Mouse (Mus musculus) embryonic facial prominence, embryonic 13.5 days (tissue): ENCODE measurements at regions not wholly inside any gene's neighbourhood (a gene's known extent, or its start where the extent isn't known, plus 50 kb on each side); places are given as distances from the start of the nearest gene placed in this dataset.

Experiments used
- ATAC-seq: fragments of 200-750 bp; cut with Nextera tagmentation; 2 replicates; pipeline ENCODE4 v1.8.0; 2017; ENCODE audit warnings: low read depth; ENCODE audit not compliant: insufficient number of reproducible peaks, insufficient read depth, low FRiP score, low TSS enrichment
- H3K27ac ChIP-seq: fragments of 300-500 bp; sonication (generic); 2 replicates; pipeline ENCODE4 v1.5.1; 2015; ENCODE audit warnings: moderate library complexity, mild to moderate bottlenecking, inconsistent platforms
- H3K27me3 ChIP-seq: fragments of 300-500 bp; sonication (generic); 2 replicates; pipeline ENCODE4 v1.6.1; 2015; ENCODE audit warnings: mild to moderate bottlenecking, inconsistent platforms
- H3K36me3 ChIP-seq: fragments of 300-500 bp; sonication (generic); 2 replicates; pipeline ENCODE4 v1.6.1; 2015; ENCODE audit warnings: mild to moderate bottlenecking, inconsistent platforms
- H3K4me1 ChIP-seq: fragments of 300-500 bp; sonication (generic); 2 replicates; pipeline ENCODE4 v1.6.1; 2015; ENCODE audit warnings: inconsistent platforms
- H3K4me2 ChIP-seq: fragments of 300-500 bp; sonication (generic); 2 replicates; pipeline ENCODE4 v1.6.1; 2015; ENCODE audit warnings: moderate library complexity, mild to moderate bottlenecking, inconsistent platforms
- H3K4me3 ChIP-seq: fragments of 300-500 bp; sonication (generic); 2 replicates; pipeline ENCODE4 v1.5.1; 2015; ENCODE audit warnings: mild to moderate bottlenecking, inconsistent platforms
- H3K9ac ChIP-seq: fragments of 300-500 bp; sonication (generic); 2 replicates; pipeline ENCODE4 v1.6.1; 2015; ENCODE audit warnings: mild to moderate bottlenecking, inconsistent platforms
- H3K9me3 ChIP-seq: fragments of 300-500 bp; sonication (generic); 2 replicates; pipeline ENCODE4 v1.6.1; 2016; ENCODE audit warnings: inconsistent platforms
- WGBS: fragments of 180-500 bp; shearing (Covaris S2); methylation state at CpG from one replicate; pipeline ENCODE4 v1.1.7; 2015; ENCODE audit warnings: mixed read lengths; 5-methylcytosine and 5-hydroxymethylcytosine counted together

DNA sequence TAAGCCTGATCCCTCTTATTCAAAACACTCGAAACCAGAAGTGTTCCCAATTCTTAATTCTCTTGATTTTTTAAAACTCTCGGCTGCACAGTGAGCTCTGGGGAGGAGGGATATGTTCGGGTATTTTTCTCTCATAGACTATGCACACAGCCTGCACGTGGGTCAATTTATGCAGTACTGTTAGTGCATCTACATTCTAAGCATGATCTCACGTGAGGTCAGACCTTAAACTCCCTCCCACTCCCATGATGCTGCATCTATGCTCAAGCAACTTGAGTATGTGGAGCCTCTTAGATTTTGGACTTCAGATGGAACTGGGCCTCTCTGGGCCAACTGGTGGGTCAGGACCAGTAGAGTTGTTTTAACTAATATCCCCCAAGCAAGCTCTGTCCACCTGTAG lies 328.5 kb downstream of the Nuak1 start:
- H3K36me3 ChIP-seq = no peaks in the 10 kb centered on the region
- H3K4me3 ChIP-seq = no peak overlapping the region
- no peaks in the 10 kb centered on the region for H3K9me3 ChIP-seq
- 53% methylated on average over 5 of the region's 5 CpGs for WGBS
- no peaks in the 10 kb centered on the region for H3K27me3 ChIP-seq
- H3K4me2 ChIP-seq = no peak overlapping the region
- H3K27ac ChIP-seq = no peak overlapping the region
- ATAC-seq = no peak
- H3K9ac ChIP-seq = no peak overlapping the region
- H3K4me1 ChIP-seq = no peaks in the 10 kb centered on the region

GRCm38 (mm10) chr10:84119952-84120550 lies 320.3 kb downstream of the Nuak1 start:
- H3K4me1 ChIP-seq = no peaks in the 10 kb centered on the region
- no peak for ATAC-seq
- 0 out of 2 replicates have a peak, but pooled peaks cover 3% of the 10 kb centered on the region for H3K9me3 ChIP-seq
- no peak overlapping the region for H3K27ac ChIP-seq
- no peaks in the 10 kb centered on the region for H3K27me3 ChIP-seq
- no peak overlapping the region for H3K4me3 ChIP-seq
- 88% methylated on average over 8 of the region's 8 CpGs for WGBS
- H3K36me3 ChIP-seq = no peaks in the 10 kb centered on the region
- no peak overlapping the region for H3K9ac ChIP-seq
- no peak overlapping the region for H3K4me2 ChIP-seq

DNA sequence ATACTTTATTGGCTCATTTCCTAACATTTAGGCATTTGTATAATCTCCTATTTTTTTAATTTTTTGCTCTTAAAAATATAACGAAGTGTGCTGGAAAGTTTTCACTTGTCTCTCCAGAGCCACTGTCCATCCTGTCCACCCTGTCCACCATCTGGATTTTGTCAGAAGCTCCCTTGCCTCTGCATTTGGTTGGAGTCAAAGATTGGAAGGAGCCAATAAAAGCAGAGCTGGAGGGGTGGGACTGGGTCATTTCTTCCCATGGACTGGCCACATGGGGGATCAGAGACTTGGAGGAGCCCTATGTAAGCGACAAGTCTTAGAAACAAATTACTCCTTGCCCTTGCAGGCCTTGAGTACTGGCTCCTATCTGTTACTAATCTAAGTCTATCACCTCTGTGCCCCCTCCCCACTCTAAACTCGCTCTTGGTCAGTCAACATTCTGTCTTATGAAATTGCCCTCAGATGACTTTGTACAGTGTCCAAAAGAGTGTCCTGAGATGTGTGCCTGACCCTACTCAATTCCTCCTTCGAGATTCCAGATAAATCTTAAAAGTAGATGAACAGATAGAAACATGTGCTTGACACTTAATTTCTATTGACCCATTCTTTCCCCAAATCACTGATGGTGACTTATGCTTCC lies 303.3 kb downstream of the Nuak1 start:
- 77% methylated on average over 4 of the region's 4 CpGs for WGBS
- no peak for ATAC-seq
- Histone ChIP-seq H3K27me3 (no peaks in the 10 kb centered on the region), H3K9me3 (peaks cover 5% of the 10 kb centered on the region; the same call in 1 of the 2 replicates), H3K4me1 (no peaks in the 10 kb centered on the region), H3K36me3 (no peaks in the 10 kb centered on the region), H3K4me2 (no peak overlapping the region), H3K4me3 (no peak overlapping the region), H3K9ac (no peak overlapping the region), H3K27ac (no peak overlapping the region)

DNA sequence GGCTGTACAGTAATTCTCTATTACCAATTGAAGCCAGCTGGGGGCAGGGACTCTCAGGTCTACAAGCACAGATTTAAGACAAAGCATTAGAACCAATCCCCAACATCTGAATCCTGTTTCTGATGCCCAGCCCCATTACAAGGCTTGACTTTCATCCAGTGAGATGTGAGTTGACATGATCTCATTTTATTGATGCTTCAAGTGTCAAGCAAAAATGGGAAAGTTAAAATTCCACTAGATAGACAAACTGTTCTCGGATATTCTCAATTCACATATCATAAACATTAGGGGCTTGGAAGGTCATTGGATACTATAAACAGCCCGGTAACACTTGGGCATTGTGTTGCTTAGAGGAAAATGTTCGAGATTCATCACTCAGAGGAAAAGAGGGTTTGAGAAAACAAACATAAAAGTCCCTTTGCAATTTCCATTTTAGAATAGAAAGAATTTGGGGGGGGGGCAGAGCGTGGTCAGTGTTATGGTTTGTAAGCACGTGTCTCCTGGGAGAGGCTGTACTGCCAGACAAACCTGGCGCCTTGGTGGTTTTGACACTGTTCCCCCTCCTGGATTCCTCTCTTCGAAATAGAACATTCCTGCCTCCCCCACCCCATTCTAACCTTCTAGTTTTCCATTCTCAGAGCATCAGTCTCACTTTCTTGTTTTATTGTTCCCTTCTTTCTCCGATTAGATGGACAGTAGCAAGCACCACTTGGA lies 297.5 kb downstream of the Nuak1 start:
- Histone ChIP-seq H3K4me1 (peaks cover 9% of the 10 kb centered on the region), H3K4me2 (no peak overlapping the region), H3K9me3 (peaks cover 5% of the 10 kb centered on the region; the same call in 1 of the 2 replicates), H3K36me3 (no peaks in the 10 kb centered on the region), H3K27me3 (no peaks in the 10 kb centered on the region), H3K9ac (no peak overlapping the region), H3K27ac (no peak overlapping the region), H3K4me3 (no peak overlapping the region)
- ATAC-seq = no peak
- WGBS = 48% methylated on average over 8 of the region's 8 CpGs

GRCm38 (mm10) chr10:84143674-84144343 lies 296.6 kb downstream of the Nuak1 start:
- H3K4me3 ChIP-seq = no peak overlapping the region
- no peak for ATAC-seq
- H3K27ac ChIP-seq = peak overlapping the region; percentile 24; the same call in 1 of the 2 replicates
- no peak overlapping the region for H3K4me2 ChIP-seq
- peaks cover 9% of the 10 kb centered on the region for H3K4me1 ChIP-seq
- H3K9ac ChIP-seq = no peak overlapping the region
- peaks cover 5% of the 10 kb centered on the region; the same call in 1 of the 2 replicates for H3K9me3 ChIP-seq
- H3K27me3 ChIP-seq = no peaks in the 10 kb centered on the region
- no peaks in the 10 kb centered on the region for H3K36me3 ChIP-seq
- WGBS = 28% methylated on average over 5 of the region's 5 CpGs

DNA sequence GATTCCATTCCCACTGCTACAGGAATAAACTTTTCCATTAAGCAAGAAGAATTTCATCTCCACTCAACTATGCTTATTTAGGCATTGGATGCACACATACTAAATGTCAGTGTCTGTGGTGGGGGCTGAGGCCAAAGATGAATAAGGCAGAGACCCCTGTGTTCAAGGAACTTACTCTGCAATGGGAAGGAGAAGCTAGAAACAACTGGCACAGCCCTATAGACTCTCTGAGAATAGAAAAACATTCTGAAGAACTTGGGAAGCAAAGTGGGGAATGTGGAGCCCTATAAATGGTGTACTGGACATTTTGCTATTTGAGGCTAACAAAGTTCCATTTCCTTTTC lies 296.1 kb downstream of the Nuak1 start:
- Histone ChIP-seq H3K4me2 (no peak overlapping the region), H3K9ac (no peak overlapping the region), H3K4me1 (peaks cover 9% of the 10 kb centered on the region), H3K27ac (peak overlapping the region; percentile 24; the same call in 1 of the 2 replicates), H3K9me3 (peaks cover 5% of the 10 kb centered on the region; the same call in 1 of the 2 replicates), H3K4me3 (no peak overlapping the region), H3K27me3 (no peaks in the 10 kb centered on the region), H3K36me3 (no peaks in the 10 kb centered on the region)
- ATAC-seq = no peak

DNA sequence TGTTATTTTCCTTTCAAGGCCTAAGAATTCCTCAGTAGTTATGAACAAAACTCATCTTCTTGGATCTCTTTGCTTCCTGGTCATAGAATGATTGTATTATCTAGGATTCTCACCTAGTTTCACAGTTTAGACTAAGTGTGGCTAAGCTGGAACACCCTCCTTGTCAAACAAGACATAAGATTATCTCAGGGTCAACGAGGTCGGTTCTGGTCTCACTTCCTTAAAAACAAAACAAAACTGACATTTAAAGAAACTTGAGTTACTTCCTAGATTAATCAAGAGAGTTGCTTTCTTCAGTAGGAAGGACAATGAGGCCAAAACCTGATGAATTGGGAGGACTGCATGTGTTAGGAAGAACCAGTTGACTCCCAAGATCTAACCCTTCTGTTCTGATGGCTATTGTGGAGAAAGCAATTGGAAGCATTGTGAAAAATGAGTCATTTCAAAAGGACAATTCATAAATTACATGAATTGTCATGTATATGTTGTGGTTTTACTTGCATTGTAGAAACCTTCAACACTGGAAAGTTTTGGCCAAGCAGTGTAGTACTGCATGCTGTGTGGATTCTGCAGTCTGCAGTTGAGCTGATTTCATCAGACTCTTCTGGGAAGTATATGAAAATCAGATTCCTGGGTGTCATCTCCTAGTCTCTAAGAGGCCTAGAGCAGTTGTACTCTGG lies 293.0 kb downstream of the Nuak1 start:
- WGBS = 83% methylated on average over 2 of the region's 2 CpGs
- Histone ChIP-seq H3K27ac (no peak overlapping the region), H3K36me3 (no peaks in the 10 kb centered on the region), H3K27me3 (no peaks in the 10 kb centered on the region), H3K4me3 (no peak overlapping the region), H3K9me3 (no peaks in the 10 kb centered on the region), H3K4me1 (peaks cover 9% of the 10 kb centered on the region), H3K9ac (no peak overlapping the region), H3K4me2 (no peak overlapping the region)
- no peak for ATAC-seq

DNA sequence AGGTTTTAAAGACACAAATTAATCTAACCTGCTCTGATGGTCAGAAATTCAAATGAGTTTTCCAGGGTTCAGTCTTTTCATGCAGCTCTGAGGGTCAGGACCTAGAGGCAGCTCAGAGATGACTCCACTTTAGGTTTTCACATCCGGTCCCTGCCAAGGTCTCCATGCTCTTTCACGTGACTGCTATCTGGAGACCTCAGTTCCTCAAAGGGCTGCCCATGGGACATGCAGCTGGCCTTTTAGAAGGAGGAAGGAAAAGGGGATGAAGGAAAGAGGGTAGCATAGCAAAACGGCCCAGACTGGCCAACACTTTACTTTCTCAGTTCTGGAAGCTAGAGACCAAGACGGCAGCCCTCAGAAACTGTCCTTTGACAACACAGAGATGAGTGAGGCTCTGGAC lies 276.6 kb downstream of the Nuak1 start:
- Histone ChIP-seq H3K27me3 (no peaks in the 10 kb centered on the region; the same call in 1 of the 2 replicates), H3K9ac (no peak overlapping the region), H3K27ac (no peak overlapping the region), H3K36me3 (no peaks in the 10 kb centered on the region), H3K4me3 (no peak overlapping the region), H3K9me3 (no peaks in the 10 kb centered on the region), H3K4me1 (peaks cover 8% of the 10 kb centered on the region; the same call in 1 of the 2 replicates), H3K4me2 (no peak overlapping the region)
- no peak for ATAC-seq
- 79% methylated on average over 4 of the region's 4 CpGs for WGBS

GRCm38 (mm10) chr10:84165832-84166567 lies 274.4 kb downstream of the Nuak1 start:
- Histone ChIP-seq H3K36me3 (no peaks in the 10 kb centered on the region), H3K27me3 (no peaks in the 10 kb centered on the region; the same call in 1 of the 2 replicates), H3K9ac (no peak overlapping the region), H3K9me3 (no peaks in the 10 kb centered on the region), H3K4me2 (no peak overlapping the region), H3K4me1 (peaks cover 8% of the 10 kb centered on the region; the same call in 1 of the 2 replicates), H3K27ac (no peak overlapping the region), H3K4me3 (no peak overlapping the region)
- WGBS = 72% methylated on average over 10 of the region's 10 CpGs
- ATAC-seq = no peak

- Histone ChIP-seq H3K9ac (no peak overlapping the region), H3K4me3 (no peak overlapping the region), H3K27ac (no peak overlapping the region), H3K27me3 (no peaks in the 10 kb centered on the region; the same call in 1 of the 2 replicates), H3K9me3 (no peaks in the 10 kb centered on the region), H3K4me2 (no peak overlapping the region), H3K36me3 (no peaks in the 10 kb centered on the region), H3K4me1 (peaks cover 9% of the 10 kb centered on the region; the same call in 1 of the 2 replicates)
- WGBS = 72% methylated on average over 3 of the region's 3 CpGs
- peak; percentile 43; the same call in 1 of the 2 replicates for ATAC-seq
These were observed 273.9 kb downstream of the Nuak1 start for GRCm38 (mm10) chr10:84166568-84166905.
